Mouse (Mus musculus) lung, postnatal 0 days (tissue): ENCODE data around the gene Bmi1. TPM values are rescaled to one million over a fixed set of nuclear protein-coding genes. Genes with fewer than 3 reads are reported as not detected.

Experiments
- ATAC-seq: fragments of 200-750 bp; cut with Nextera tagmentation; 2 replicates; pipeline ENCODE4 v1.8.0; 2017; ENCODE audit warnings: moderate library complexity
- DNase-seq: peaks from one replicate; pipeline ENCODE4 v3.0.0-alpha.2; 2016; ENCODE audit warnings: low spot score
- H3K27ac ChIP-seq: fragments of 300-500 bp; sonication (generic); 2 replicates; pipeline ENCODE4 v1.5.1; 2014; ENCODE audit warnings: antibody characterized with exemption, mild to moderate bottlenecking, low read length, mixed read lengths
- H3K27me3 ChIP-seq: fragments of 300-500 bp; sonication (generic); replicated peaks from 2 replicates; pipeline ENCODE4 v1.6.1; 2014; ENCODE audit warnings: low read length, mixed read lengths; ENCODE audit not compliant: insufficient read depth
- H3K36me3 ChIP-seq: fragments of 300-500 bp; sonication (generic); 2 replicates; pipeline ENCODE4 v1.6.1; 2014; ENCODE audit warnings: low read length, mixed read lengths; ENCODE audit not compliant: insufficient read depth
- H3K4me1 ChIP-seq: fragments of 300-500 bp; sonication (generic); 2 replicates; pipeline ENCODE4 v1.6.1; 2014; ENCODE audit warnings: antibody characterized with exemption, low read depth, low read length, mixed read lengths; ENCODE audit not compliant: insufficient read depth
- H3K4me2 ChIP-seq: fragments of 300-500 bp; sonication (generic); replicated peaks from 2 replicates; pipeline ENCODE4 v1.6.1; 2014; ENCODE audit warnings: low read depth, mild to moderate bottlenecking, low read length, moderate library complexity, mixed read lengths
- H3K4me3 ChIP-seq: fragments of 300-500 bp; sonication (generic); 2 replicates; pipeline ENCODE4 v1.5.1; 2014; ENCODE audit warnings: low read depth, low read length
- H3K9ac ChIP-seq: fragments of 300-500 bp; sonication (generic); replicated peaks from 2 replicates; pipeline ENCODE4 v1.6.1; 2014; ENCODE audit warnings: low read depth, mild to moderate bottlenecking
- H3K9me3 ChIP-seq: fragments of 300-500 bp; sonication (generic); 2 replicates; pipeline ENCODE4 v1.6.1; 2016; ENCODE audit warnings: low read length, mixed read lengths
- CTCF ChIP-seq: IDR thresholded peaks from 2 replicates; pipeline ENCODE4 v1.5.1; 2016; ENCODE audit warnings: antibody characterized with exemption, mild to moderate bottlenecking
- EP300 ChIP-seq: IDR thresholded peaks from 2 replicates; pipeline ENCODE4 v1.6.1; 2016; ENCODE audit warnings: antibody characterized with exemption, mild to moderate bottlenecking, control low read depth
- WGBS: fragments of 180-500 bp; shearing (Covaris S2); extraction: QIAGEN DNeasy Blood & Tissue Kit; methylation state at CpG from one replicate; pipeline ENCODE4 v1.1.7; 2014; 5-methylcytosine and 5-hydroxymethylcytosine counted together
- polyA plus RNA-seq: library from polyadenylated mRNA; unstranded; fragments of >200 nt; fragmentation: Nextera tagmentation; extraction: Ambion mirVana; gene quantifications from 2 replicates; pipeline ENCODE4 v1.2.1, GENCODE M21; 2015

The Bmi1 gene
- polyA plus RNA-seq, 1 experiment from 2014 or later: 13.2 TPM

DNA sequence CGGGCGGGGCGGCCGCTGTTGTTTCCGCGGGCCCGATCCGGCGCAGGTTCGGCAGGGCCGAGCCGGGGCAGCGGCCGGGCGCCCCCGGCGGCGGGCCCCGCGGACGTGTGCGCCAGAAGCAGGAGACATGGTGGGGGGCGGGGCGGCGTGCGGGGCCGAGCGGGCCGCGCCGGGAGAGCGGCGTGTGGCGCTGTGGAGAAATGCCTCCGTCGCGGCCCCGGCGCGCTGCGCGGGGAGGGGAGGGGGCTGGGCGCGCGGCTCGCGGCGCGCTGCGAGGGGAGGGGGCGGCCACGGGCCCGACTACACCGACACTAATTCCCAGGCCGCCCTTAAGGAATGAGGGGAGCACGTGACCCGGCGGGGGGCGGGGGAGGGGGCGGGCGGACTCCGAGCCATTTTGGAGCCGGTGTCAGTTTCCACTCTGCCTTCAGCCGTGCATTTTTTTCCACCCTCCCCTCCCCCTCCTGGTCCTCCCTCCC is 322 bp upstream of the Bmi1 start:
- 0% methylated on average over 8 of the region's 64 CpGs for WGBS
- Histone ChIP-seq H3K9me3 (no peaks in the 10 kb centered on the region), H3K27me3 (peaks cover 8% of the 10 kb centered on the region; the same call in 1 of the 2 replicates), H3K27ac (peak overlapping the region; percentile 95), H3K36me3 (no peaks in the 10 kb centered on the region), H3K4me1 (peaks cover 4% of the 10 kb centered on the region; the same call in 1 of the 2 replicates), H3K4me3 (peak overlapping the region; percentile 87), H3K4me2 (peak overlapping the region; percentile 92), H3K9ac (peak overlapping the region; percentile 81)
- TF ChIP-seq EP300 (no peak), CTCF (no peak)
- ATAC-seq (peak; percentile 83), DNase-seq (peak; percentile 95)

DNA sequence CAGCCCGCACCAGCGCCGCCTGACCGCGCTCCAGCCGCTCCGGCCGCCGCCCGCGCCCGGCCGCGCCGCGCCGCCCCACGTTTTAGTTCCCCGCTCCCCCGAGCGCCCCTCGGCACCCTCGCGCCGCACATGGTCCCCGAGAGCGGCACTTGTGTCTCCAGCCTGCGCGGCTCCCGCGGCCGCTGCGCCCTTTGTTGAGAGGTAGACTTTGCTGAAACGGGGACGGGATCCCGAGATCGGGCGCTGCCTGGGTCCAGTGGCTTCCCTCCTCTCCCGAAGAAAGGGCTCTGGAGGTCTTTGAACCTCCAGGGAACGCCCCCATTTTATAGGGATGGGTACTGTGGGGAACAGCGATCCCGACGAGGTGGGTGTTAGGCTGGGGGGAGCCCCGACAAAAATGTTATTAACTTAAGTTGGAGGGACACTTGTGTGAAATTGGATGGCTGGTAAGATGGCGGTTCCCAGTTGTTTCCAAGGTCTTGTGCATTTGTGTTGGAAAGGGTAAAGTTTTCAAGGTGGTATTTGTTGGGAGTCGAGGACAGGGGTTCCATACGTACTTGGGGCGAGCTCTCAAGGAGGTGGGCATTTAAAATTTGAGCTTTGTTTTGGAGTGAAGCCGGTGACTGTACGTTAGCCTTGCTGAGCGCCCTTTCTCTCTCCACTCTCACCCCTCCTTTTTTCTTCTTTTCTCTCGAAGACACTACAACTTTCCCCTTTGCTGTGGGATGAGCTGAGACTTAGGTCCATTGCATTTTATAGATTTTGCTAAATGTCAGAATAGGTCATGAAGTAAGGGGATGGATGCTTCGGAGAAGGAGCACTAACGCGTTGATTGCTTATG is 1.0 kb downstream of the Bmi1 start:
- peak overlapping the region; percentile 92 for H3K4me2 ChIP-seq
- H3K27ac ChIP-seq: no peak overlapping the region
- peak overlapping the region; percentile 87 for H3K4me3 ChIP-seq
- no peak for DNase-seq
- H3K4me1 ChIP-seq: peaks cover 4% of the 10 kb centered on the region; the same call in 1 of the 2 replicates
- no peak for ATAC-seq
- WGBS: 1% methylated on average over 42 of the region's 55 CpGs
- peak overlapping the region; percentile 81 for H3K9ac ChIP-seq
- H3K27me3 ChIP-seq: peaks cover 8% of the 10 kb centered on the region; the same call in 1 of the 2 replicates
- no peaks in the 10 kb centered on the region for H3K9me3 ChIP-seq
- no peaks in the 10 kb centered on the region for H3K36me3 ChIP-seq
- TF ChIP-seq CTCF: no peak
- TF ChIP-seq EP300: no peak

DNA sequence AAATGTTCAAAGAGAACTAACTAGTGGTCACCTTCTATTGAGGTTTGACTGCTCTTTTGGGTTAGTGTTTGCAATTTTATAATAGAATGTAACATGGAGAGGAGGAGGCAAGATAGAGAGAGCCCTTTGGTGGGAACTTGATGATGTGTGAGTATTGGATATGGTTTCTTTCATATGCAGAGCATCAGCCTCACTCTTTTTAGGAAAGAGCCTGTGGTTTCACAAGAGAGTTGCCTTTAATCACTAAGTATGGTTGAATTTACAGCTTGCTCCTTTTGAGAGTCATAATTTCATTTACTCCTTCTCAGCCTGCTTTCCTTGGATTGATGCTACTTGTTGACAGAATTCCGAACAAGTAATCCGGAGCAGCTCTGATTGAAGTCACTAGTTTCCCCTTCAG is 2.9 kb downstream of the Bmi1 start:
- Histone ChIP-seq H3K27ac (no peak overlapping the region), H3K9ac (no peak overlapping the region), H3K4me3 (no peak overlapping the region), H3K4me2 (no peak overlapping the region), H3K9me3 (no peaks in the 10 kb centered on the region), H3K4me1 (peaks cover 4% of the 10 kb centered on the region; the same call in 1 of the 2 replicates), H3K36me3 (no peaks in the 10 kb centered on the region; the same call in 1 of the 2 replicates), H3K27me3 (peaks cover 8% of the 10 kb centered on the region; the same call in 1 of the 2 replicates)
- DNase-seq: no peak
- TF ChIP-seq CTCF (no peak), EP300 (no peak)
- ATAC-seq: no peak
- 89% methylated on average over 2 of the region's 2 CpGs for WGBS

DNA sequence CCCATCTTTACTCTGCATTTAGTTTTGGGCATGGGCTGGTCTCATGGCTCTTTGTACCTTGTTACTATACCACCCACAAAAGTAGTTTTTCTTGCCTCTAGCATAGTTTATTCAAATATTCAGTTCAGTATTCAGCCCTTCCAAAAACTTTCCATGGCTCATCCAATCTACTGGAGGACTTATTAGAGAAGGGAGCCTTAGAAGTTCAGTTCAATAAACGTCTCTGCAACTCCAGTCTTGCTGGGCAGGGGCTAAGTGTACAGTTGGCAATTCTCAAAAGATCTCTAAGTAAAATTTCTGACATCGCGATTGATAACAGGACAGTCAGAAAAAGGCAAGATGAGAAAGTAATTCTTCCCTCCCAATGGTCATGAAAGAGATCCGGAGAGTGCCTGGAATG is 3.7 kb downstream of the Bmi1 start:
- WGBS: 4% methylated on average over 4 of the region's 4 CpGs
- no peaks in the 10 kb centered on the region for H3K9me3 ChIP-seq
- no peak overlapping the region for H3K9ac ChIP-seq
- no peaks in the 10 kb centered on the region; the same call in 1 of the 2 replicates for H3K36me3 ChIP-seq
- H3K27me3 ChIP-seq: peaks cover 8% of the 10 kb centered on the region; the same call in 1 of the 2 replicates
- peaks cover 4% of the 10 kb centered on the region; the same call in 1 of the 2 replicates for H3K4me1 ChIP-seq
- H3K4me2 ChIP-seq: peak overlapping the region; percentile 69
- no peak for TF ChIP-seq EP300
- no peak for TF ChIP-seq CTCF
- peak overlapping the region; percentile 35 for H3K4me3 ChIP-seq
- DNase-seq: no peak
- ATAC-seq: no peak
- no peak overlapping the region for H3K27ac ChIP-seq

DNA sequence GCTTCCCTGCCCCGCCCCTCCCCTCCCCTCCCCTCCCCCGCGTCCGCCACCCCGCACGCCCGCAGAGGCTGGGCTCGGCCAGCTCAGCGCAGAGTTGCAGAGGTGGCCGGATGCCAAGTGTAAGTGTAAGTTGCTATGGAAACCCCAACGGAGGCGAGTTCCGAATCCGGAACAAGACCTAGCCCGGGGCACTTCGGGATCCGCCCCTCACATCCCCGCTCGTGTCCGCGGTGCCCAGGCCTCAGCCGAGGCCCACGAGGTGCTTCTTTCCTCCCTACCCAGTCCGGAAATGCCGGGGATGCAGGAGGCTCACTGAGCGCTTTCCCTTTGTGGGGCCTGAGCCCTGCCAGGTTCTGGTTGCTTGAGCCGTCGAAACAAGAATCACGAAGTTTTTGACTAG is 4.1 kb downstream of the Bmi1 start:
- TF ChIP-seq EP300 (no peak), CTCF (no peak)
- Histone ChIP-seq H3K36me3 (no peaks in the 10 kb centered on the region; the same call in 1 of the 2 replicates), H3K9me3 (no peaks in the 10 kb centered on the region), H3K4me3 (peak overlapping the region; percentile 35), H3K27me3 (peaks cover 8% of the 10 kb centered on the region; the same call in 1 of the 2 replicates), H3K27ac (no peak overlapping the region), H3K4me2 (peak overlapping the region; percentile 69), H3K4me1 (peaks cover 4% of the 10 kb centered on the region; the same call in 1 of the 2 replicates), H3K9ac (no peak overlapping the region; the same call in 1 of the 2 replicates)
- WGBS: 3% methylated on average over 20 of the region's 29 CpGs
- DNase-seq (peak; percentile 79), ATAC-seq (peak; percentile 7)

DNA sequence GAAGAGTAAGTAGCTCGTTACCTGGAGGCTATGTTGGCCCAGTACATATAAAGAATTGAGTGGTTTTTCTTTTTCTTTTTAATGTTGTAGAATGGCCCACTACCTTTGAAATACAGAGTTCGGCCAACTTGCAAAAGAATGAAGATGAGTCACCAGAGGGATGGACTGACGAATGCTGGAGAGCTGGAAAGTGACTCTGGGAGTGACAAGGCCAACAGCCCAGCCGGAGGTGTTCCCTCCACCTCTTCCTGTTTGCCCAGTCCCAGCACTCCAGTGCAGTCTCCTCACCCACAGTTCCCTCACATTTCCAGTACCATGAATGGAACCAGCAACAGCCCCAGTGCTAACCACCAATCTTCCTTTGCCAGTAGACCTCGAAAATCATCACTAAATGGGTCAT is 7.2 kb downstream of the Bmi1 start:
- Histone ChIP-seq H3K4me1 (peaks cover 4% of the 10 kb centered on the region), H3K4me3 (no peak overlapping the region), H3K4me2 (no peak overlapping the region), H3K27me3 (peaks cover 18% of the 10 kb centered on the region), H3K36me3 (no peaks in the 10 kb centered on the region; the same call in 1 of the 2 replicates), H3K9ac (no peak overlapping the region), H3K27ac (no peak overlapping the region), H3K9me3 (no peaks in the 10 kb centered on the region)
- DNase-seq: no peak
- TF ChIP-seq CTCF (no peak), EP300 (no peak)
- ATAC-seq: no peak
- WGBS: 80% methylated on average over 5 of the region's 5 CpGs
